Mouse (Mus musculus) forelimb bud, embryonic 11.5 days (tissue): ENCODE data around the gene Msrb1.
A peak's percentile ranks its signal among the peaks of the same experiment; 100 is the strongest.
"Not testable (repeated sequence)": the region's sequence is repeated elsewhere in the genome, so short reads cannot be mapped to it uniquely, and the experiment has no call there.

Experiments used
- DNase-seq: peaks from one replicate; pipeline ENCODE4 v3.0.0-alpha.2; 2012; ENCODE audit warnings: low read depth, low spot score

Gene Msrb1

GRCm38 (mm10) chr17:24719494-24720222 lies 16.8 kb upstream of the Msrb1 start:
- DNase-seq: peak; percentile 98

- DNase-seq: not testable (repeated sequence)
These were observed 15.8 kb upstream of the Msrb1 start for GRCm38 (mm10) chr17:24720616-24721015.

GRCm38 (mm10) chr17:24721383-24721955 lies 15.0 kb upstream of the Msrb1 start:
- DNase-seq: not testable (repeated sequence)

GRCm38 (mm10) chr17:24722220-24722924 lies 14.1 kb upstream of the Msrb1 start:
- DNase-seq: no peak

GRCm38 (mm10) chr17:24723122-24723880 lies 13.1 kb upstream of the Msrb1 start:
- no peak for DNase-seq

- DNase-seq: no peak
These were observed 12.6 kb upstream of the Msrb1 start for GRCm38 (mm10) chr17:24723881-24724180.

- DNase-seq: peak; percentile 96
These were observed 12.3 kb upstream of the Msrb1 start, which contains the start of gene Ndufb10 for GRCm38 (mm10) chr17:24724184-24724583. Gene Ndufb10 (minus strand): TSS chr17:24724478.

GRCm38 (mm10) chr17:24725637-24726390 lies 10.6 kb upstream of the Msrb1 start:
- DNase-seq: no peak

- DNase-seq: no peak
These were observed 8.8 kb upstream of the Msrb1 start, which contains the start of gene Rpl3l for GRCm38 (mm10) chr17:24727618-24728017. Gene Rpl3l (plus strand): TSS chr17:24727820.

GRCm38 (mm10) chr17:24728184-24728583 lies 8.3 kb upstream of the Msrb1 start:
- DNase-seq: no peak

GRCm38 (mm10) chr17:24729067-24729466 lies 7.4 kb upstream of the Msrb1 start:
- DNase-seq: no peak

- no peak for DNase-seq
These were observed 5.7 kb upstream of the Msrb1 start for GRCm38 (mm10) chr17:24730787-24731186.

GRCm38 (mm10) chr17:24732233-24732935 lies 4.1 kb upstream of the Msrb1 start:
- no peak for DNase-seq

GRCm38 (mm10) chr17:24733434-24734050 lies 2.9 kb upstream of the Msrb1 start:
- DNase-seq: no peak

- DNase-seq: no peak
These were observed 1.9 kb upstream of the Msrb1 start for GRCm38 (mm10) chr17:24734513-24734912.

- no peak for DNase-seq
These were observed 996 bp upstream of the Msrb1 start for GRCm38 (mm10) chr17:24735446-24735845.

GRCm38 (mm10) chr17:24737135-24737810 lies 831 bp downstream of the Msrb1 start:
- DNase-seq: no peak

- no peak for DNase-seq
These were observed 1.8 kb downstream of the Msrb1 start for GRCm38 (mm10) chr17:24738238-24738637.

- no peak for DNase-seq
These were observed 3.5 kb downstream of the Msrb1 start for GRCm38 (mm10) chr17:24739926-24740325.

- no peak for DNase-seq
These were observed 5.9 kb downstream of the Msrb1 start for GRCm38 (mm10) chr17:24742307-24742706.
